Mouse (Mus musculus): ENCODE results near the gene Clcn5. TPM values are rescaled to one million over a fixed set of nuclear protein-coding genes. Genes with fewer than 3 reads are reported as not detected.

Gene Clcn5
- polyA plus RNA-seq (2014; fragmentation: Nextera tagmentation; extraction: Ambion mirVana): 36.0 and 42.1 TPM in 2 replicates

GRCm38 (mm10) chrX:7319089-7319721 is at the start of gene Clcn5:
TSS of gene Clcn5 (minus strand) at chrX:7319358.
- ATAC-seq (ENCODE audit: low read depth) (peak; percentile 96), DNase-seq (ENCODE audit: low spot score) (peak; percentile 97)
- no peaks in the 10 kb centered on the region for H3K9me3 ChIP-seq (ENCODE audit: control insufficient read depth, low read length)
- 20% methylated on average over 15 of the region's 43 CpGs for WGBS
- no peaks in the 10 kb centered on the region for H3K36me3 ChIP-seq (ENCODE audit: control insufficient read depth, insufficient read depth, low read length)
- peak within 1 kb of the TSS; percentile 60 for H3K4me3 ChIP-seq (ENCODE audit: low read depth, low read length)
- peak within 1 kb of the TSS; percentile 81 for H3K9ac ChIP-seq (ENCODE audit: low read depth, low read length)
- H3K27me3 ChIP-seq (replicated peaks; ENCODE audit: control insufficient read depth, insufficient read depth, low read length): no peaks in the 10 kb centered on the region
- H3K27ac ChIP-seq (replicated peaks; ENCODE audit: low read depth, low read length): peak within 1 kb of the TSS; percentile 93
- peak within 1 kb of the TSS; percentile 51 for H3K4me2 ChIP-seq (ENCODE audit: low read depth, low read length)
- peaks cover 4% of the 10 kb centered on the region; the same call in 1 of the 2 replicates for H3K4me1 ChIP-seq (ENCODE audit: control insufficient read depth, insufficient read depth, low read length)

DNA sequence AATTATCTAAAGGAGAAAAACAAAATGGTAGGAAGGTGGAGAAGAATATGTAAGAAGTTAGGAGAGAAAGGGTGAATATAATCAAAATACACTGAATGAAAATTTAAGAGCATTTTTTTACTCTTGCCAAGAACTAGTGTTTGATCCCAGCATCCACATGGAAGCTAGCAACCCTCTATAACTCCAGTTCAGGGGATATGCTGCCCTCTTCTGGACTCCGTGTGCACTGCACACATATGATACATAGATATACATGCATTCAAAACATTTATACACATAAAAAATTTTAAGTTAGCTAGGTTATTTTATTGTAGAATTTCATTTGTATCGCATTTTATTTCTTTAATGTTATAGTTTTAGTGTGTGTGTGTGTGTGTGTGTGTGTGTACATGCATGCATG is 6.3 kb upstream of the Clcn5 start:
- Histone ChIP-seq H3K4me1 (ENCODE audit: control insufficient read depth, insufficient read depth, low read length) (no peaks in the 10 kb centered on the region), H3K9ac (ENCODE audit: low read depth, low read length) (no peak overlapping the region), H3K9me3 (ENCODE audit: control insufficient read depth, low read length) (no peaks in the 10 kb centered on the region), H3K4me2 (ENCODE audit: low read depth, low read length) (no peak overlapping the region), H3K36me3 (ENCODE audit: control insufficient read depth, insufficient read depth, low read length) (no peaks in the 10 kb centered on the region), H3K27me3 (replicated peaks; ENCODE audit: control insufficient read depth, insufficient read depth, low read length) (no peaks in the 10 kb centered on the region), H3K27ac (replicated peaks; ENCODE audit: low read depth, low read length) (no peak overlapping the region), H3K4me3 (ENCODE audit: low read depth, low read length) (no peak overlapping the region)
- DNase-seq (ENCODE audit: low spot score) (no peak), ATAC-seq (ENCODE audit: low read depth) (no peak)
- 40% methylated on average over 2 of the region's 2 CpGs for WGBS

DNA sequence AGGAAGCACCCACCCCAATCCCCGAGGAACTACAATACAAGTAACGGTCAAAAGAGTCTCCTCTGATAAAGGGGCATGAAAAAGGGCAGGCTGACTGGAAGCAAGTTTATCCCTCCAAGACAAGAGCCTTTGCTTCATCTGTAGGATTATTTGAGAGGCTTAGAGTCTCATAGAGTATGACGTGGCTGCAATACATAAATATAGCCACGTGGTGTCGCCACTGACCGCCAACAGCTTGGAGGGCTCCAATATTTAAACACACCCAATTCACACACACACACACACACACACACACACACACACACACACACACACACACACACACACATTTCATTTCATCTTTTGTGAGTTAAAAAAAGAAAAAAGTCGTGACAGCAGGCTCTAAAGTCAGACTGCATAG is 3.1 kb upstream of the Clcn5 start:
- H3K27me3 ChIP-seq (replicated peaks; ENCODE audit: control insufficient read depth, insufficient read depth, low read length): no peaks in the 10 kb centered on the region
- H3K4me2 ChIP-seq (ENCODE audit: low read depth, low read length): no peak overlapping the region
- no peak overlapping the region for H3K27ac ChIP-seq (replicated peaks; ENCODE audit: low read depth, low read length)
- H3K4me1 ChIP-seq (ENCODE audit: control insufficient read depth, insufficient read depth, low read length): no peaks in the 10 kb centered on the region
- H3K4me3 ChIP-seq (ENCODE audit: low read depth, low read length): no peak overlapping the region
- H3K36me3 ChIP-seq (ENCODE audit: control insufficient read depth, insufficient read depth, low read length): no peaks in the 10 kb centered on the region
- 14% methylated on average over 7 of the region's 7 CpGs for WGBS
- ATAC-seq (ENCODE audit: low read depth) (no peak), DNase-seq (ENCODE audit: low spot score) (peak; percentile 48)
- no peaks in the 10 kb centered on the region for H3K9me3 ChIP-seq (ENCODE audit: control insufficient read depth, low read length)
- no peak overlapping the region for H3K9ac ChIP-seq (ENCODE audit: low read depth, low read length)

DNA sequence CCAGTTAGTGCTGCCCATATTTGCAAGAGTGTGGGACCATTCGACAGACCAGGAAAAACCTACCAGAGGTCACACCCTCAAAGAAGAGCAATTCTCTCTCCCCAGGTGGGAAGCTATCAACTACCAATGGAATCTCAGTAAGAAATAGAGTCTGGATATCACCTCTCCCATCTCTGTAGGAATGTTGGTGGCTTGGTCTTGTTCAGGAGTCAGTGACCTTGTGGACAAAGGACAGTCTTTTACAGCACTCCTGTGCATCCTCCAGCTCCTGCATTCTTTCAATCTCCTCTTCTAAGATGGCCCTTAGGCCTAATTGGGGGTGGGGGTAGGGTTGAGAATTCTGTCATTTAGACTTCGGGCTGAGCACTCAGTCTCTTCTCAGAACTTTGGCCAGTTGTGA is 1.4 kb upstream of the Clcn5 start:
- ATAC-seq (ENCODE audit: low read depth) (no peak), DNase-seq (ENCODE audit: low spot score) (no peak)
- no peak overlapping the region for H3K4me2 ChIP-seq (ENCODE audit: low read depth, low read length)
- H3K9me3 ChIP-seq (ENCODE audit: control insufficient read depth, low read length): no peaks in the 10 kb centered on the region
- H3K4me1 ChIP-seq (ENCODE audit: control insufficient read depth, insufficient read depth, low read length): no peaks in the 10 kb centered on the region
- no peak overlapping the region for H3K4me3 ChIP-seq (ENCODE audit: low read depth, low read length)
- H3K27ac ChIP-seq (replicated peaks; ENCODE audit: low read depth, low read length): no peak overlapping the region
- no peaks in the 10 kb centered on the region for H3K27me3 ChIP-seq (replicated peaks; ENCODE audit: control insufficient read depth, insufficient read depth, low read length)
- no peak overlapping the region for H3K9ac ChIP-seq (ENCODE audit: low read depth, low read length)
- no peaks in the 10 kb centered on the region for H3K36me3 ChIP-seq (ENCODE audit: control insufficient read depth, insufficient read depth, low read length)
- 59% methylated on average over 2 of the region's 2 CpGs for WGBS

DNA sequence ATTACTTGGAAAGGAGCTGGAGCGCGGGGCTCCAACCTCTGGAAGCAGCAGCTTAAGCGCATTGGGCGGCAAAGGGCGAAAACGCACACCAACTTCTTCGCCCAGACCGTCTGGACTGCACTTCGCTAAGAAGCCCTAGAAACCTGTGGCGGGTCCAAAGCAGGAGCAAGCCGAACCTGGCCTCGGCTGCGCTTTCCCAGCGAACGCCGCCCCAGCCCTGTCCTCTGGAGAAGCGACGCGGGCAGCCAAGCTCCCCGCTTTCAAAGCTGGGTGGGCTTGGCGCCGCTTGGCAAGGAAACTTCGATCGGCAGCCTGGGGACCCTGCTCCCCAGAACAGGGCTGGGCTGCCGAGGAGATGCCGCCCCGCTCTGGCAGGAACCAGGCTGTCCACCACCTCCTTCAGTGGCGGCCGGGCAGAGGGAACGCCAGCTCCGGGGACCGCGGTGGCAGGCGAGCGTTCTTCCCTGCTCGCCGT is 570 bp downstream of the Clcn5 start:
- H3K4me2 ChIP-seq (ENCODE audit: low read depth, low read length): peak overlapping the region; percentile 51
- no peaks in the 10 kb centered on the region for H3K36me3 ChIP-seq (ENCODE audit: control insufficient read depth, insufficient read depth, low read length)
- ATAC-seq (ENCODE audit: low read depth): peak; percentile 80
- WGBS: 25% methylated on average over 14 of the region's 37 CpGs
- peak; percentile 32 for DNase-seq (ENCODE audit: low spot score)
- peak overlapping the region; percentile 93 for H3K27ac ChIP-seq (replicated peaks; ENCODE audit: low read depth, low read length)
- peak overlapping the region; percentile 81 for H3K9ac ChIP-seq (ENCODE audit: low read depth, low read length)
- no peaks in the 10 kb centered on the region for H3K9me3 ChIP-seq (ENCODE audit: control insufficient read depth, low read length)
- H3K27me3 ChIP-seq (replicated peaks; ENCODE audit: control insufficient read depth, insufficient read depth, low read length): no peaks in the 10 kb centered on the region
- H3K4me1 ChIP-seq (ENCODE audit: control insufficient read depth, insufficient read depth, low read length): peaks cover 4% of the 10 kb centered on the region; the same call in 1 of the 2 replicates
- peak overlapping the region; percentile 60 for H3K4me3 ChIP-seq (ENCODE audit: low read depth, low read length)

DNA sequence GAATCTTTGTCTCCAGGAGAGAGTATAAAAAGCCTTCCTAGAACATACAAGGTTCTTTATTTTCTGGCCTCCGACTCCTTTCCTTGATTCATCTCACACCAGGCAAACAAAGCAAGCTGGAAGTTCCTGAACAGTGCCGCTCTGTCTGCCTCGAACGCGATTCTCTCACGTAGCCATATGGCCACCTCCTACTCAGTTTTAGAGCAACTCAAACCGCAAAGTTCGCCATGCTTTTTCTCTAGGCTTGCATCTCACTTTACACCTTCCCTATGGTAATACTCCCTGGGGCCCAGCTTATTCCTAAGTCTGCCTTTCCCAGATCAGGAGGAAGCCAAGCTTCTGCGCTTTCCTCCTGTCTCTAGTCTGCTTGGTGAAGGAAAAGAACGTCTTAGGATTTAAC is 4.0 kb downstream of the Clcn5 start:
- H3K4me3 ChIP-seq (ENCODE audit: low read depth, low read length): peak overlapping the region; percentile 15
- 0 out of 2 replicates have a peak overlapping the region, but pooled peaks have one; percentile 19 for H3K9ac ChIP-seq (ENCODE audit: low read depth, low read length)
- H3K4me2 ChIP-seq (ENCODE audit: low read depth, low read length): peak overlapping the region; percentile 51
- H3K27me3 ChIP-seq (replicated peaks; ENCODE audit: control insufficient read depth, insufficient read depth, low read length): no peaks in the 10 kb centered on the region
- ATAC-seq (ENCODE audit: low read depth): no peak
- peaks cover 4% of the 10 kb centered on the region; the same call in 1 of the 2 replicates for H3K4me1 ChIP-seq (ENCODE audit: control insufficient read depth, insufficient read depth, low read length)
- 0 out of 2 replicates have a peak overlapping the region, but pooled peaks have one; percentile 48 for H3K27ac ChIP-seq (replicated peaks; ENCODE audit: low read depth, low read length)
- WGBS: 23% methylated on average over 10 of the region's 10 CpGs
- H3K9me3 ChIP-seq (ENCODE audit: control insufficient read depth, low read length): no peaks in the 10 kb centered on the region
- H3K36me3 ChIP-seq (ENCODE audit: control insufficient read depth, insufficient read depth, low read length): no peaks in the 10 kb centered on the region
- peak; percentile 53 for DNase-seq (ENCODE audit: low spot score)

DNA sequence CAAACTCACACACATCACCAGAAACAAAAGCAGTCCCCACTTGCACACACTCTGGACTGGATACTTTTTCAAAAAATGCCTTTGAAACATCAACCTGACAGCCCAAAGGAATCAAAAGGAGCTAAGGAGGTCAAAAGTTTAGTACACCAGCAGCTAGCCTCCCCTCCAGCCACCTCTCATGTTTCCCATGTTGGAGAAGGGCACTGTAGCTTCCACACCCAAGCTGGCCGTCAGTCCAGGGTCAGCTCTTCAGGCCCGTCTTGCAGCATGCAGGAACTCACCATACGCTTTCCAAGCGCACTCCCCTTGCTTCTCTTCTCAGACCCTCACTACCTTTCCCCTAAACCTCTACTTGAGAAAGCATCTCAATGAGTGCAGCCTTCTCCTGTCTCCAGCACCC is 4.5 kb downstream of the Clcn5 start:
- peak overlapping the region; percentile 51 for H3K4me2 ChIP-seq (ENCODE audit: low read depth, low read length)
- DNase-seq (ENCODE audit: low spot score) (no peak), ATAC-seq (ENCODE audit: low read depth) (no peak)
- H3K27ac ChIP-seq (replicated peaks; ENCODE audit: low read depth, low read length): 0 out of 2 replicates have a peak overlapping the region, but pooled peaks have one; percentile 48
- no peaks in the 10 kb centered on the region for H3K9me3 ChIP-seq (ENCODE audit: control insufficient read depth, low read length)
- H3K27me3 ChIP-seq (replicated peaks; ENCODE audit: control insufficient read depth, insufficient read depth, low read length): no peaks in the 10 kb centered on the region
- H3K9ac ChIP-seq (ENCODE audit: low read depth, low read length): 0 out of 2 replicates have a peak overlapping the region, but pooled peaks have one; percentile 19
- 50% methylated on average over 4 of the region's 4 CpGs for WGBS
- peak overlapping the region; percentile 15 for H3K4me3 ChIP-seq (ENCODE audit: low read depth, low read length)
- H3K4me1 ChIP-seq (ENCODE audit: control insufficient read depth, insufficient read depth, low read length): peaks cover 4% of the 10 kb centered on the region; the same call in 1 of the 2 replicates
- no peaks in the 10 kb centered on the region for H3K36me3 ChIP-seq (ENCODE audit: control insufficient read depth, insufficient read depth, low read length)

GRCm38 (mm10) chrX:7308242-7308641 is 10.9 kb downstream of the Clcn5 start:
- H3K36me3 ChIP-seq (ENCODE audit: control insufficient read depth, insufficient read depth, low read length): no peaks in the 10 kb centered on the region
- WGBS: 54% methylated on average over 2 of the region's 2 CpGs
- no peak overlapping the region for H3K4me3 ChIP-seq (ENCODE audit: low read depth, low read length)
- no peak overlapping the region for H3K27ac ChIP-seq (replicated peaks; ENCODE audit: low read depth, low read length)
- H3K9ac ChIP-seq (ENCODE audit: low read depth, low read length): no peak overlapping the region
- no peak overlapping the region for H3K4me2 ChIP-seq (ENCODE audit: low read depth, low read length)
- no peaks in the 10 kb centered on the region for H3K9me3 ChIP-seq (ENCODE audit: control insufficient read depth, low read length)
- H3K27me3 ChIP-seq (replicated peaks; ENCODE audit: control insufficient read depth, insufficient read depth, low read length): no peaks in the 10 kb centered on the region
- DNase-seq (ENCODE audit: low spot score) (peak; percentile 11), ATAC-seq (ENCODE audit: low read depth) (no peak)
- no peaks in the 10 kb centered on the region for H3K4me1 ChIP-seq (ENCODE audit: control insufficient read depth, insufficient read depth, low read length)

- Histone ChIP-seq H3K9ac (ENCODE audit: low read depth, low read length) (no peak overlapping the region), H3K4me2 (ENCODE audit: low read depth, low read length) (no peak overlapping the region), H3K36me3 (ENCODE audit: control insufficient read depth, insufficient read depth, low read length) (no peaks in the 10 kb centered on the region), H3K9me3 (ENCODE audit: control insufficient read depth, low read length) (no peaks in the 10 kb centered on the region), H3K27ac (replicated peaks; ENCODE audit: low read depth, low read length) (no peak overlapping the region), H3K4me1 (ENCODE audit: control insufficient read depth, insufficient read depth, low read length) (no peaks in the 10 kb centered on the region), H3K27me3 (replicated peaks; ENCODE audit: control insufficient read depth, insufficient read depth, low read length) (no peaks in the 10 kb centered on the region), H3K4me3 (ENCODE audit: low read depth, low read length) (no peak overlapping the region)
- WGBS: 67% methylated on average over 4 of the region's 5 CpGs
- DNase-seq (ENCODE audit: low spot score) (no peak), ATAC-seq (ENCODE audit: low read depth) (no peak)
These were observed 12.3 kb downstream of the Clcn5 start for GRCm38 (mm10) chrX:7306861-7307260.
